Mouse (Mus musculus) limb, embryonic 14.5 days (tissue): ENCODE data around the gene 4933428G20Rik. TPM values are rescaled to one million over a fixed set of nuclear protein-coding genes. Genes with fewer than 3 reads are reported as not detected.

Source experiments
- ATAC-seq: fragments of 200-750 bp; cut with Nextera tagmentation; 2 replicates; pipeline ENCODE4 v1.8.0; 2017; ENCODE audit warnings: low read depth, moderate number of reproducible peaks, moderate TSS enrichment; ENCODE audit not compliant: low FRiP score
- DNase-seq: peaks from one replicate; pipeline ENCODE4 v3.0.0-alpha.2; 2015; ENCODE audit warnings: low spot score
- H3K27ac ChIP-seq: fragments of 300-500 bp; sonication (generic); replicated peaks from 2 replicates; pipeline ENCODE4 v1.5.1; 2014; ENCODE audit warnings: low read depth, mild to moderate bottlenecking, low read length, moderate library complexity, mixed read lengths
- H3K27me3 ChIP-seq: fragments of 300-500 bp; sonication (generic); 2 replicates; pipeline ENCODE4 v1.6.1; 2014; ENCODE audit warnings: low read length, mixed read lengths; ENCODE audit not compliant: control insufficient read depth, insufficient read depth
- H3K36me3 ChIP-seq: fragments of 300-500 bp; sonication (generic); 2 replicates; pipeline ENCODE4 v1.6.1; 2014; ENCODE audit warnings: mild to moderate bottlenecking, low read length, moderate library complexity, mixed read lengths; ENCODE audit not compliant: control insufficient read depth, insufficient read depth
- H3K4me1 ChIP-seq: fragments of 300-500 bp; sonication (generic); 2 replicates; pipeline ENCODE4 v1.6.1; 2014; ENCODE audit warnings: antibody characterized with exemption, low read length, mixed read lengths; ENCODE audit not compliant: control insufficient read depth, insufficient read depth
- H3K4me2 ChIP-seq: fragments of 300-500 bp; sonication (generic); replicated peaks from 2 replicates; pipeline ENCODE4 v1.6.1; 2014; ENCODE audit warnings: low read depth, mild to moderate bottlenecking, low read length, moderate library complexity; ENCODE audit not compliant: severe bottlenecking
- H3K4me3 ChIP-seq: fragments of 300-500 bp; sonication (generic); replicated peaks from 2 replicates; pipeline ENCODE4 v1.5.1; 2014; ENCODE audit warnings: low read length
- H3K9ac ChIP-seq: fragments of 300-500 bp; sonication (generic); 2 replicates; pipeline ENCODE4 v1.6.1; 2014; ENCODE audit warnings: mild to moderate bottlenecking, low read depth, low read length, moderate library complexity; ENCODE audit not compliant: severe bottlenecking
- H3K9me3 ChIP-seq: fragments of 300-500 bp; sonication (generic); 2 replicates; pipeline ENCODE4 v1.6.1; 2016; ENCODE audit warnings: low read length; ENCODE audit not compliant: control insufficient read depth
- POLR2A ChIP-seq: fragments of 200-500 bp; IDR thresholded peaks from 2 replicates; pipeline ENCODE4 v1.8.0; 2012; ENCODE audit warnings: inconsistent platforms, mild to moderate bottlenecking, moderate library complexity, borderline replicate concordance; ENCODE audit not compliant: insufficient read depth, insufficient read length; ENCODE audit errors: extremely low read depth
- WGBS: fragments of 180-500 bp; shearing (Covaris S2); extraction: QIAGEN DNeasy Blood & Tissue Kit; methylation state at CpG from one replicate; pipeline ENCODE4 v1.1.7; 2014; 5-methylcytosine and 5-hydroxymethylcytosine counted together
- polyA plus RNA-seq, 2 experiments: library from polyadenylated mRNA; depleted of rRNA in 1 of 2; stranded (reverse) in 1 of 2; unstranded in 1 of 2; fragments of >200 nt; fragmentation: Nextera tagmentation in 1 of 2; extraction: Ambion mirVana in 1 of 2; gene quantifications; 2 replicates each; pipeline versions ENCODE4 v1.2.1 to v1.2.3; 2012 to 2014

Gene 4933428G20Rik
- polyA plus RNA-seq, 2 experiments = 0.36 TPM; not detected in 1

GRCm38 (mm10) chr11:97462538-97462937 is 37.6 kb downstream of the 4933428G20Rik start:
- H3K27me3 ChIP-seq = no peaks in the 10 kb centered on the region
- 85% methylated on average over 6 of the region's 6 CpGs for WGBS
- H3K27ac ChIP-seq = no peak overlapping the region
- H3K4me3 ChIP-seq = no peak overlapping the region
- DNase-seq = no peak
- H3K9ac ChIP-seq = no peak overlapping the region
- no peak for ATAC-seq
- H3K9me3 ChIP-seq = no peaks in the 10 kb centered on the region
- peaks cover 95% of the 10 kb centered on the region for H3K36me3 ChIP-seq
- H3K4me1 ChIP-seq = no peaks in the 10 kb centered on the region
- no peak overlapping the region for H3K4me2 ChIP-seq
- TF ChIP-seq POLR2A = no peak

GRCm38 (mm10) chr11:97461307-97461820 is 38.8 kb downstream of the 4933428G20Rik start:
- no peak overlapping the region for H3K4me2 ChIP-seq
- H3K27ac ChIP-seq = no peak overlapping the region
- H3K4me3 ChIP-seq = no peak overlapping the region
- no peaks in the 10 kb centered on the region for H3K9me3 ChIP-seq
- no peaks in the 10 kb centered on the region for H3K4me1 ChIP-seq
- TF ChIP-seq POLR2A = no peak
- DNase-seq (no peak), ATAC-seq (no peak)
- H3K36me3 ChIP-seq = peaks cover 95% of the 10 kb centered on the region
- no peak overlapping the region for H3K9ac ChIP-seq
- WGBS = 94% methylated on average over 3 of the region's 3 CpGs
- no peaks in the 10 kb centered on the region for H3K27me3 ChIP-seq

- Histone ChIP-seq H3K9me3 (no peaks in the 10 kb centered on the region), H3K9ac (no peak overlapping the region), H3K4me3 (no peak overlapping the region), H3K4me1 (peaks cover 5% of the 10 kb centered on the region), H3K36me3 (peaks cover 95% of the 10 kb centered on the region), H3K27ac (no peak overlapping the region), H3K4me2 (no peak overlapping the region), H3K27me3 (no peaks in the 10 kb centered on the region)
- no peak for TF ChIP-seq POLR2A
- 70% methylated on average over 4 of the region's 4 CpGs for WGBS
- ATAC-seq (no peak), DNase-seq (no peak)
These were observed 43.0 kb downstream of the 4933428G20Rik start for GRCm38 (mm10) chr11:97457120-97457519.

- WGBS = 95% methylated on average over 14 of the region's 15 CpGs
- H3K9me3 ChIP-seq = no peaks in the 10 kb centered on the region
- ATAC-seq (no peak), DNase-seq (no peak)
- H3K27me3 ChIP-seq = no peaks in the 10 kb centered on the region
- no peak overlapping the region for H3K4me3 ChIP-seq
- peaks cover 83% of the 10 kb centered on the region for H3K36me3 ChIP-seq
- H3K4me2 ChIP-seq = no peak overlapping the region
- no peak for TF ChIP-seq POLR2A
- peaks cover 23% of the 10 kb centered on the region for H3K4me1 ChIP-seq
- no peak overlapping the region for H3K27ac ChIP-seq
- no peak overlapping the region for H3K9ac ChIP-seq
These were observed 48.5 kb downstream of the 4933428G20Rik start for GRCm38 (mm10) chr11:97451625-97452024.

GRCm38 (mm10) chr11:97450305-97450922 is 49.7 kb downstream of the 4933428G20Rik start:
- H3K4me2 ChIP-seq = peak overlapping the region; percentile 73
- peaks cover 83% of the 10 kb centered on the region for H3K36me3 ChIP-seq
- H3K9me3 ChIP-seq = no peaks in the 10 kb centered on the region
- peak overlapping the region; percentile 59 for H3K9ac ChIP-seq
- peak overlapping the region; percentile 68 for H3K27ac ChIP-seq
- no peak for TF ChIP-seq POLR2A
- DNase-seq = no peak
- H3K4me1 ChIP-seq = peaks cover 23% of the 10 kb centered on the region
- H3K4me3 ChIP-seq = peak overlapping the region; percentile 48
- ATAC-seq = peak; percentile 38
- no peaks in the 10 kb centered on the region for H3K27me3 ChIP-seq
- 21% methylated on average over 10 of the region's 10 CpGs for whole genome bisulfite sequencing
